Mouse (Mus musculus) hindbrain, postnatal 0 days (tissue): ENCODE results near the gene Mcrip2. TPM values are rescaled to one million over a fixed set of nuclear protein-coding genes. Genes with fewer than 3 reads are reported as not detected.

Source experiments
- ATAC-seq: fragments of 200-750 bp; cut with Nextera tagmentation; 2 replicates; pipeline ENCODE4 v1.8.0; 2017; ENCODE audit warnings: mild to moderate bottlenecking, moderate TSS enrichment, moderate library complexity
- DNase-seq: peaks from one replicate; pipeline ENCODE4 v3.0.0-alpha.2; 2015; ENCODE audit warnings: low spot score
- H3K27ac ChIP-seq: fragments of 300-500 bp; sonication (generic); 2 replicates; pipeline ENCODE4 v1.5.1; 2014; ENCODE audit warnings: mild to moderate bottlenecking
- H3K27me3 ChIP-seq: fragments of 300-500 bp; sonication (generic); 2 replicates; pipeline ENCODE4 v1.6.1; 2014; ENCODE audit warnings: low read length, mixed read lengths; ENCODE audit not compliant: insufficient read depth
- H3K36me3 ChIP-seq: fragments of 300-500 bp; sonication (generic); 2 replicates; pipeline ENCODE4 v1.6.1; 2014; ENCODE audit warnings: low read length, mixed read lengths; ENCODE audit not compliant: insufficient read depth
- H3K4me1 ChIP-seq: fragments of 300-500 bp; sonication (generic); 2 replicates; pipeline ENCODE4 v1.6.1; 2014; ENCODE audit warnings: antibody characterized with exemption, low read length, mixed read lengths; ENCODE audit not compliant: insufficient read depth
- H3K4me2 ChIP-seq: fragments of 300-500 bp; sonication (generic); 2 replicates; pipeline ENCODE4 v1.6.1; 2014; ENCODE audit warnings: low read depth, mild to moderate bottlenecking, low read length, moderate library complexity, mixed read lengths
- H3K4me3 ChIP-seq: fragments of 300-500 bp; sonication (generic); 2 replicates; pipeline ENCODE4 v1.5.1; 2014; ENCODE audit warnings: low read length
- H3K9ac ChIP-seq: fragments of 300-500 bp; sonication (generic); replicated peaks from 2 replicates; pipeline ENCODE4 v1.6.1; 2014; ENCODE audit warnings: mild to moderate bottlenecking, low read length, moderate library complexity, mixed read lengths
- H3K9me3 ChIP-seq: fragments of 300-500 bp; sonication (generic); 2 replicates; pipeline ENCODE4 v1.6.1; 2016; ENCODE audit warnings: low read length, mixed read lengths
- CTCF ChIP-seq: IDR thresholded peaks from 2 replicates; pipeline ENCODE4 v1.5.1; 2016; ENCODE audit warnings: antibody characterized with exemption, control low read depth, low read depth
- WGBS: fragments of 180-500 bp; shearing (Covaris S2); extraction: QIAGEN DNeasy Blood & Tissue Kit; methylation state at CpG from one replicate; pipeline ENCODE4 v1.1.7; 2014; 5-methylcytosine and 5-hydroxymethylcytosine counted together
- polyA plus RNA-seq: library from polyadenylated mRNA; unstranded; fragments of >200 nt; fragmentation: Nextera tagmentation; extraction: Ambion mirVana; gene quantifications from 2 replicates; pipeline ENCODE4 v1.2.1, GENCODE M21; 2015
- total RNA-seq: library from RNA; depleted of rRNA; stranded (reverse); fragments of >200 nt; gene quantifications from 2 replicates; pipeline ENCODE4 v1.2.3, GENCODE M21; 2014

Gene Mcrip2
- total and polyA plus RNA-seq, 2 experiments from 2014 or later = 32.1 to 54.7 TPM

- 92% methylated on average over 32 of the region's 32 CpGs for WGBS
- H3K4me1 ChIP-seq = peaks cover 13% of the 10 kb centered on the region; the same call in 1 of the 2 replicates
These were observed 9.4 kb upstream of the Mcrip2 start for GRCm38 (mm10) chr17:25877741-25878610.

GRCm38 (mm10) chr17:25877025-25877424, 8.5 kb upstream of the Mcrip2 start:
- Histone ChIP-seq H3K4me2 (no peak overlapping the region), H3K27me3 (no peaks in the 10 kb centered on the region), H3K4me3 (no peak overlapping the region), H3K27ac (no peak overlapping the region), H3K9ac (no peak overlapping the region), H3K36me3 (peaks cover 14% of the 10 kb centered on the region; the same call in 1 of the 2 replicates), H3K4me1 (peaks cover 13% of the 10 kb centered on the region; the same call in 1 of the 2 replicates), H3K9me3 (no peaks in the 10 kb centered on the region)
- no peak for TF ChIP-seq CTCF
- WGBS = 98% methylated on average over 3 of the region's 3 CpGs
- DNase-seq (no peak), ATAC-seq (no peak)

More at GRCm38 (mm10) chr17:25877741-25878610, 9.4 kb upstream of the Mcrip2 start:
- no peak overlapping the region for H3K9ac ChIP-seq
- no peaks in the 10 kb centered on the region for H3K27me3 ChIP-seq
- TF ChIP-seq CTCF = no peak
- ATAC-seq (no peak), DNase-seq (no peak)
- no peak overlapping the region for H3K4me2 ChIP-seq
- no peaks in the 10 kb centered on the region for H3K9me3 ChIP-seq
- H3K36me3 ChIP-seq = peaks cover 15% of the 10 kb centered on the region
- H3K4me3 ChIP-seq = no peak overlapping the region
- no peak overlapping the region for H3K27ac ChIP-seq

DNA sequence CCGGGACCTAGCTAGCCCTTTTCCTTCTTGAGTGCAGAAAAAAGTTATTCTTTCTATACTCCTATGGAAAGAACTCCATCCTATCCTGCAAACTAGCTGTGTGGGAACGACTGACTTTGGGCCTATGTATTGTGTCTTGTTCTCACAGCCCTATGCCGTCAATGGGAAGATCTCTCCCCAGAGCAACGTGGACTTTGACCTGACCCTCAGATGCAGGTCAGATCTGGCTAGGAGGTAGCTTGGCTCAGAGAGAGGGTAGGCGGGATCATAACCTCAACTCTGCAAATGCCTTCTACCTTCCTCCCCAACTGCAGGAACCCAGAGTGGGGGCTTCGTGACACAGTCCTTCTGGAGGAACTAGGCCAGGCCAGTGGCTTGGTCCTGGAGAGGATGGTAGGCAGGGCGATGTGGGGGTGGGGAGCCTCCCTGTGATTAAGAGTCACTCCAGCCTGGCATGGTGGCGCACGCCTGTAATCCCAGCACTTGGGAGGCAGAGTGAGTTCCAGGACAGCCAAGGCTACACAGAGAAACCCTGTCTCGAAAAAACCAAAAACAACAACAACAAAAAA, 7.9 kb upstream of the Mcrip2 start:
- H3K9me3 ChIP-seq = no peaks in the 10 kb centered on the region
- WGBS = 54% methylated on average over 10 of the region's 10 CpGs
- peak overlapping the region; percentile 69 for H3K4me3 ChIP-seq
- no peak for DNase-seq
- peaks cover 13% of the 10 kb centered on the region; the same call in 1 of the 2 replicates for H3K4me1 ChIP-seq
- TF ChIP-seq CTCF = no peak
- peak overlapping the region; percentile 79 for H3K9ac ChIP-seq
- no peaks in the 10 kb centered on the region for H3K27me3 ChIP-seq
- H3K27ac ChIP-seq = peak overlapping the region; percentile 96
- peaks cover 10% of the 10 kb centered on the region; the same call in 1 of the 2 replicates for H3K36me3 ChIP-seq
- peak overlapping the region; percentile 80 for H3K4me2 ChIP-seq
- ATAC-seq = no peak

GRCm38 (mm10) chr17:25875171-25876136, 6.9 kb upstream of the Mcrip2 start:
- under 1% methylated on average over 59 of the region's 59 CpGs for WGBS
- Histone ChIP-seq H3K36me3 (peaks cover 10% of the 10 kb centered on the region; the same call in 1 of the 2 replicates), H3K9me3 (no peaks in the 10 kb centered on the region), H3K4me1 (peaks cover 13% of the 10 kb centered on the region; the same call in 1 of the 2 replicates), H3K27me3 (no peaks in the 10 kb centered on the region), H3K4me3 (peak overlapping the region; percentile 69), H3K27ac (peak overlapping the region; percentile 96), H3K9ac (peak overlapping the region; percentile 79), H3K4me2 (peak overlapping the region; percentile 80)
- peak; percentile 43 for TF ChIP-seq CTCF
- DNase-seq (peak; percentile 94), ATAC-seq (peak; percentile 91)

DNA sequence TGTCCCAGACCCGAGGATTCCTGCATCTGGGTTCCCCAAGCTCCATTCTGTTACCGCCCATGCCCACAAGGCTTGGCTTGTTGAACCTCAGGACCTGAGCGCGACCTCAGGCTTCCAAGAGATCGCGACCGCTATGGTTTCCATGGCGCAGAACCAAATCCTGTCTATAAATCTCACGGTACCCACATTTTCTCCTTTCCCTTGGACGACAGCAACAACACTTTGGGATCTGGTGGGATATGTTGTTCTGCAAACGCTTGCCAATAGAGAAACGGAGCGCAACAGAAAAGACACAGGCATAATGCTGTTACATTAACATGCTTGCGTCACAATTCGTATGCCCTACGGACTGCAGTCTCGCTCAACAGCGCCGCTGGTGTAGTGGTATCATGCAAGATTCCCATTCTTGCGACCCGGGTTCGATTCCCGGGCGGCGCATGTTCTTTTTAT, 6.2 kb upstream of the Mcrip2 start, which contains the start of gene Mettl26:
Gene Mettl26 (plus strand): TSS at position 354 of the 450 bp plus-strand sequence.
- peak; percentile 95 for DNase-seq
- peak within 1 kb of the TSS; percentile 96 for H3K27ac ChIP-seq
- H3K36me3 ChIP-seq = peaks cover 10% of the 10 kb centered on the region; the same call in 1 of the 2 replicates
- H3K27me3 ChIP-seq = no peaks in the 10 kb centered on the region
- H3K9ac ChIP-seq = peak within 1 kb of the TSS; percentile 79
- peak; percentile 68 for ATAC-seq
- H3K4me2 ChIP-seq = peak within 1 kb of the TSS; percentile 80
- H3K4me3 ChIP-seq = peak within 1 kb of the TSS; percentile 69
- H3K4me1 ChIP-seq = peaks cover 13% of the 10 kb centered on the region; the same call in 1 of the 2 replicates
- WGBS = 0% methylated on average over 25 of the region's 25 CpGs
- no peaks in the 10 kb centered on the region for H3K9me3 ChIP-seq
- peak; percentile 29; the same call in 1 of the 2 replicates for TF ChIP-seq CTCF
